Mouse (Mus musculus) gonadal fat pad, adult 2 months (tissue): ENCODE measurements around the gene Rps2. TPM values are rescaled to one million over a fixed set of nuclear protein-coding genes. Genes with fewer than 3 reads are reported as not detected.
"Not testable (repeated sequence)": the region's sequence is repeated elsewhere in the genome, so short reads cannot be mapped to it uniquely, and the experiment has no call there.

Experiments
- DNase-seq: peaks from one replicate; pipeline ENCODE4 v3.0.0-alpha.2; 2012; ENCODE audit warnings: low read depth
- polyA plus RNA-seq: library from polyadenylated mRNA; depleted of rRNA; stranded (reverse); fragments of >200 nt; gene quantifications from 2 replicates; pipeline ENCODE4 v1.2.3, GENCODE M21; 2012; rRNA removed

The Rps2 gene
- polyA plus RNA-seq: 2,300 and 2,553 TPM in 2 replicates

GRCm38 (mm10) chr17:24717943-24718342, at the start of gene Rps2, which contains the start of gene Rnf151:
Rps2 (plus strand) TSS chr17:24718116.
Rnf151 (minus strand) TSS chr17:24718063.
- DNase-seq: no peak

- DNase-seq: not testable (repeated sequence)
Observed at GRCm38 (mm10) chr17:24669214-24669544, 48.7 kb upstream of the Rps2 start.

GRCm38 (mm10) chr17:24669545-24670245, 48.2 kb upstream of the Rps2 start, which contains the start of gene Zfp598:
Zfp598 (plus strand) TSS chr17:24669687.
- no peak for DNase-seq

- DNase-seq: no peak
Observed at GRCm38 (mm10) chr17:24670246-24670844, 47.6 kb upstream of the Rps2 start.

- no peak for DNase-seq
Observed at GRCm38 (mm10) chr17:24671346-24671745, 46.6 kb upstream of the Rps2 start.

GRCm38 (mm10) chr17:24672141-24672540, 45.8 kb upstream of the Rps2 start:
- no peak for DNase-seq

- DNase-seq: no peak
Observed at GRCm38 (mm10) chr17:24674277-24674676, 43.6 kb upstream of the Rps2 start.

GRCm38 (mm10) chr17:24676187-24676586, 41.7 kb upstream of the Rps2 start:
- DNase-seq: no peak

- DNase-seq: no peak
Observed at GRCm38 (mm10) chr17:24676877-24677276, 41.0 kb upstream of the Rps2 start.

GRCm38 (mm10) chr17:24677500-24678080, 40.3 kb upstream of the Rps2 start:
- DNase-seq: no peak

GRCm38 (mm10) chr17:24686514-24686913, 31.4 kb upstream of the Rps2 start:
- no peak for DNase-seq

GRCm38 (mm10) chr17:24687146-24687595, 30.7 kb upstream of the Rps2 start:
- DNase-seq: no peak

GRCm38 (mm10) chr17:24687599-24687998, 30.3 kb upstream of the Rps2 start:
- DNase-seq: no peak

GRCm38 (mm10) chr17:24689251-24690081, 28.4 kb upstream of the Rps2 start, which contains the start of gene Syngr3:
Syngr3 (minus strand) TSS chr17:24689955.
- no peak for DNase-seq

GRCm38 (mm10) chr17:24692385-24692784, 25.5 kb upstream of the Rps2 start:
- no peak for DNase-seq

GRCm38 (mm10) chr17:24695326-24696010, 22.4 kb upstream of the Rps2 start:
- DNase-seq: no peak

GRCm38 (mm10) chr17:24696011-24696697, 21.8 kb upstream of the Rps2 start, which contains the start of the genes Gfer and Noxo1:
Gfer (minus strand) TSS chr17:24696156.
Noxo1 (plus strand) TSS chr17:24696234.
- DNase-seq: no peak

GRCm38 (mm10) chr17:24697985-24698384, 19.9 kb upstream of the Rps2 start:
- no peak for DNase-seq

- DNase-seq: no peak
Observed at GRCm38 (mm10) chr17:24698715-24699114, 19.2 kb upstream of the Rps2 start.

GRCm38 (mm10) chr17:24699473-24699872, 18.4 kb upstream of the Rps2 start:
- no peak for DNase-seq

GRCm38 (mm10) chr17:24701251-24701650, 16.7 kb upstream of the Rps2 start:
- DNase-seq: no peak
